Mouse (Mus musculus) lung, adult 2 months (tissue): ENCODE measurements around the gene Otulinl. TPM values are rescaled to one million over a fixed set of nuclear protein-coding genes. Genes with fewer than 3 reads are reported as not detected.
"Not testable (repeated sequence)": the region's sequence is repeated elsewhere in the genome, so short reads cannot be mapped to it uniquely, and the experiment has no call there.

ENCODE experiments used
- DNase-seq: peaks from one replicate; pipeline ENCODE4 v3.0.0; 2022
- H3K4me1 ChIP-seq: fragments of 200-500 bp; 2 replicates; pipeline ENCODE4 v1.6.1; 2011; ENCODE audit warnings: low read length; ENCODE audit not compliant: control insufficient read depth, insufficient read depth
- H3K4me3 ChIP-seq: fragments of 200-500 bp; replicated peaks from 2 replicates; pipeline ENCODE3; 2011; ENCODE audit warnings: low read depth, mild to moderate bottlenecking, control low read depth, low read length; ENCODE audit errors: extremely low read depth
- CTCF ChIP-seq: fragments of 200-500 bp; IDR thresholded peaks from 2 replicates; pipeline ENCODE4 v1.5.1; 2011; ENCODE audit warnings: mild to moderate bottlenecking, low read length, control low read depth; ENCODE audit not compliant: insufficient read depth
- POLR2A ChIP-seq: fragments of 200-500 bp; IDR thresholded peaks from 2 replicates; pipeline ENCODE4 v1.6.1; 2011; ENCODE audit warnings: low read depth, mild to moderate bottlenecking, control low read depth, low read length, borderline replicate concordance; ENCODE audit errors: extremely low read depth
- WGBS: fragments of 180-500 bp; shearing (Covaris S2); methylation state at CpG from one replicate; pipeline ENCODE4 v1.1.7; 2018; 5-methylcytosine and 5-hydroxymethylcytosine counted together
- polyA plus RNA-seq: library from polyadenylated mRNA; depleted of rRNA; stranded (reverse); fragments of >200 nt; gene quantifications from 2 replicates; pipeline ENCODE4 v1.2.3, GENCODE M21; 2012; rRNA removed

The Otulinl gene
- polyA plus RNA-seq: 7.5 and 9.9 TPM in 2 replicates

- H3K4me3 ChIP-seq: peak within 1 kb of the TSS; percentile 59
- TF ChIP-seq POLR2A (peak; percentile 38; the same call in 1 of the 2 replicates), CTCF (no peak)
- H3K4me1 ChIP-seq: no peaks in the 10 kb centered on the region; the same call in 1 of the 2 replicates
- DNase-seq: peak; percentile 93
- WGBS: 2% methylated on average over 58 of the region's 59 CpGs
Measured at GRCm38 (mm10) chr15:27681419-27682187, at the start of gene Otulinl. Gene Otulinl, minus strand, starts transcription at chr15:27681579.

- no peak overlapping the region for H3K4me3 ChIP-seq
- no peak for DNase-seq
- no peaks in the 10 kb centered on the region for H3K4me1 ChIP-seq
- WGBS: 58% methylated on average over 6 of the region's 6 CpGs
- TF ChIP-seq POLR2A (no peak), CTCF (no peak)
Measured at GRCm38 (mm10) chr15:27726228-27726627, 44.8 kb upstream of the Otulinl start.

GRCm38 (mm10) chr15:27724796-27725680 is 43.7 kb upstream of the Otulinl start:
- Histone ChIP-seq H3K4me3 (no peak overlapping the region), H3K4me1 (no peaks in the 10 kb centered on the region)
- no peak for DNase-seq
- WGBS: 58% methylated on average over 9 of the region's 9 CpGs
- no peak for TF ChIP-seq CTCF
- no peak for TF ChIP-seq POLR2A

GRCm38 (mm10) chr15:27724298-27724697 is 42.9 kb upstream of the Otulinl start:
- DNase-seq: no peak
- H3K4me1 ChIP-seq: no peaks in the 10 kb centered on the region
- TF ChIP-seq CTCF: no peak
- no peak for TF ChIP-seq POLR2A
- WGBS: 34% methylated on average over 6 of the region's 6 CpGs
- H3K4me3 ChIP-seq: no peak overlapping the region

- 49% methylated on average over 6 of the region's 6 CpGs for WGBS
- H3K4me1 ChIP-seq: no peaks in the 10 kb centered on the region
- DNase-seq: no peak
- no peak for TF ChIP-seq POLR2A
- no peak for TF ChIP-seq CTCF
- no peak overlapping the region for H3K4me3 ChIP-seq
Measured at GRCm38 (mm10) chr15:27723746-27724145, 42.4 kb upstream of the Otulinl start.

- not testable (repeated sequence) for H3K4me1 ChIP-seq, H3K4me3 ChIP-seq, DNase-seq
- 83% methylated on average over 8 of the region's 8 CpGs for WGBS
Measured at GRCm38 (mm10) chr15:27720297-27720696, 38.9 kb upstream of the Otulinl start.

GRCm38 (mm10) chr15:27718668-27719067 is 37.3 kb upstream of the Otulinl start:
- no peak overlapping the region for H3K4me3 ChIP-seq
- DNase-seq: no peak
- 75% methylated on average over 7 of the region's 7 CpGs for WGBS
- H3K4me1 ChIP-seq: no peaks in the 10 kb centered on the region
- TF ChIP-seq CTCF (no peak), POLR2A (no peak)

GRCm38 (mm10) chr15:27715331-27715730 is 34.0 kb upstream of the Otulinl start:
- 33% methylated on average over 3 of the region's 3 CpGs for WGBS
- Histone ChIP-seq H3K4me1 (no peaks in the 10 kb centered on the region), H3K4me3 (no peak overlapping the region)
- DNase-seq: no peak
- TF ChIP-seq CTCF (peak; percentile 22; the same call in 1 of the 2 replicates), POLR2A (no peak)

- Histone ChIP-seq H3K4me3 (no peak overlapping the region), H3K4me1 (peaks cover 3% of the 10 kb centered on the region; the same call in 1 of the 2 replicates)
- DNase-seq: no peak
- TF ChIP-seq POLR2A (no peak), CTCF (no peak)
- WGBS: 59% methylated on average over 9 of the region's 9 CpGs
Measured at GRCm38 (mm10) chr15:27710698-27711097, 29.3 kb upstream of the Otulinl start.
